Mouse (Mus musculus): Measurements from ENCODE around the gene Blvrb.

The Blvrb gene

DNA sequence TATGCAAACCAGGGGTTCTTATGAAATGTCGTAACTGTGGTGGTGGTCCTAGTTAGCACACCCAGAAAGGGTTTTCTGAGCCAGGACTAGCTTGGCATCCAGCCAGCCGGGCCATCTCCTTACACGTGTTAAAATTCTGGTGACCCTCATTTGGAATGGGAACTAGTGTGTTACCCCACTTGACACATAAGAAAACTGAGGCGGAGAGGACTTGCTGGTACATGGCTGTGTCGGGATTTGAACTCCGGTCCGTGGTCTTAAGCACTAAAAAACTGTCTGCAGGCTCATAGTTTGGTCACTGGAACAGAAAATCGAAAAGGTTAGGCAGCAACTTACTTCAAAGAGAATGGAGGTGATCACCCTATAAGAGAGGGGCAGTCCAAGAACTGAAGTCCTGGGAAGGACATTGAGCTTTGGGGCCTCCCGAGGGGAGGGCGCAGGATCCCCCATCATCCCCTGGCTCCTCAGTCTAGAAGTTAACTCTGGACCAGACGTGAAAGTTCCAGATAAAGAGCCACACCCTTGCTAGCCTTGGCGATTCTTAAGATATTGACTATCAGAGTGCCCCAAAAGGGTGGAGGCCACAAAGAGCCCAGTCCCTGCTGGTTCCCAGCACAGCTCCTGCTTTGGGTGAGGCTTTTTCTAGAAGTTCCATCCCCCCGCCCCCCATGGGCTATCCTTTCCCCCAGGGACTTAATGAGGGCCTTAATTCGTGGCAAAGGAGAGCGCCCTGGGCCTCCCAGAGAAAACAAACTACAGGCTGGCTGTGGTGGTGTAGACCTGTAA lies 836 bp downstream of the Blvrb start:
- DNase-seq (ENCODE audit: low spot score in 2 of 2) = peak in 1 of 2 experiments; percentile 34

DNA sequence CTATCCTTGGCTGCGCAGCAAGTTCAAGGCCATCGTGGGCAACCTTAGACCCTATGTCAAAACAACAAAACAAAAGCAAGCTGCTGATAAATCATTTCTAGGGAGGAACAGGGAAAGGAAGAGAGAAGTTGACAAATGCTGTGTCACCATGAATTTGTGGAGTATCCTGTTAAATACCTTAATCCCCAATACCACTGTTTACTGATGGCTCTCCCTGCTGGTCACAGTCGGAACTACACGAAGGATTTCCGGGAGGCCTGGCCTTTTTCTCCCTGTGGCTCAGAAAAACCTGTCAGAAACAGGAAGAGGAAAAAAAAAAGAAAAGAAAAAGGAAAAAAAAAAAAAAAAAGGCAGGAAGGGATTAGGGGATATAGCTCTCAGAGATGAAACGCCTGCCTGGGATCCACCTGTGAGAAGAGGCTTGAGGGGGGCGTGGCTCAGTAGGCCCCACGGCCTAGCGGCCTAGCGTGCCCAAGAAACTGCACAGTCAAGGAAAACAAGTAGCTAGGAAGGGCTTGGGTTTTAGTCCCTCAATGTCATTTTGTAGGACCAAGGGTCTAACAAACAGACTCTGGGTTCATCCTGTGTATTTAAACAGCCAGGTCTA lies 1.6 kb downstream of the Blvrb start:
- DNase-seq (ENCODE audit: low spot score in 2 of 2) = peak; percentile 55 to 78

DNA sequence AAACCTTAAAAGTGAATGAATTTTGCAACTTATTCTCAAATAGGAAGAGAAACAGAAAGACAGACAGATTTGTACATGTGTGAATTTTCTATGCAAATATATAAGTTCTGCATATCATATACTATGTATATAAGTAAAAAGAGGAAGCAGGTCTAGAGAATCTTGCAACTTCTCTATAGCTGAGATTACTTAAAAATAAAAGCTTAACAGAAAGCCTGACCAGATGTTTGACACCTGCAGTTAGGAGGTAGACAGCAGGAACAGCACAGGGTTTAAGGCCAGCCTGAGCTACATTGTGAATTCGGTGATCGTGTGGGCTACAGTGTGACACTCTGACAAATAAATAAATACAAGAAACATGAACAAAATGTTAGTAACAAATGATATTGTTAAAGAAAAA lies 3.6 kb downstream of the Blvrb start:
- no peak for DNase-seq (ENCODE audit: low spot score in 2 of 2)

DNA sequence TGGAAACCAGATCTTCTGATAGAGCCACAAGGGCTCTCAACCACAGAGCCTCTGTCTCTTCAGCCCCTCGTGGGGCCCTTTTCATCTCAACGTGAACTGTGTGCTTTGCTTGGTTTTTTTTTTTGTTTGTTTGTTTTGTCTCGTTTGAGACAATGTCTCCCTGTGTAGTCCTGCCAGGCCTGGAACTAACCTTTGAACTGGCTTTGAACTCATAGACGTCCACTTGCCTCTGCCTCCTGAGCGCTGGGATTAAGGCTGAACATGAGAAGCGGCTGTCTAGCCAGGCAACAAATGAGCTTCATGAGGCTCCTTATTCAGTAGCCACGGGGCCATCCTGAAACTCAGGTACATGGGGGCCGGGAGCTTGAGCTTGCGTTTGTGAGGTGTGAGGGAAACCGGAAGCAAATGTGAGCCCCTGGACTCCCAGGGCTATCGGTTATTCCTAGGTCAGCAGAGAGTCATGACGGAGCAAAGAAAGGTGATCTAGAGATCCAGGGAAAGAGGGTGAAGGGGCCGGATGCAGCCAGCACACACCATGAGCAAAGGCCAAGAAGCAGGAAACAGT lies 4.5 kb downstream of the Blvrb start:
- DNase-seq (ENCODE audit: low spot score in 2 of 2) = no peak

DNA sequence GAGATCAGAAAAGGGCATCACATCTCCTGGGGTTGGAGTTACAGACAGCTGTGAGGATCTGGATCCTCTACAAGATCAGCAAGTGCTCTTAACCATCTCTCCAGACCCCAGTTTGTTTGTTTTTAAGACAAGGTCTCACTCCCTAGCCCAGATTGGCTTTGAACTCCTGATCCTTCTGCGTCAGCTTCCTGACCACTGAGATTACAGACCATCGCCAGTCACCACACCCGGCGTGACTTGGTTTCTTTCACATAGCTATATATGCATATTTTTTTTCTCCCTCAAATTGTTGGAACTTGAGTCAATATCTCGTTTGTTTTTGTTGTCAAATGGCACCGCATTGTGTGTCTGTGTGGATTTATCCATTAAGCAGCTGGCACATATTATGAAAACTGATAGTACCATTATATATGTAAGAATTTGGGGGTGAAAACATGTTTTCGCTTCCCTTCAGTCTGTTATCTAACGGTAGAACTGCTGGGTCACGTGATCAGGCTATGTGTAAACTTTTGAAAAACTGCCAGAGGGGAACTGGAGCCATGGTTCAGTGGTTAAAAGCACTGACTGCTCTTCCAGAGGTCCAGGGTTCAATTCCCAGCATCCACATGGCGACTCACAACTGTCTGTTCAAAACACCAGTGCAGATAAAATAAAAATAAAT lies 6.8 kb downstream of the Blvrb start:
- no peak for DNase-seq (ENCODE audit: low spot score in 2 of 2)

DNA sequence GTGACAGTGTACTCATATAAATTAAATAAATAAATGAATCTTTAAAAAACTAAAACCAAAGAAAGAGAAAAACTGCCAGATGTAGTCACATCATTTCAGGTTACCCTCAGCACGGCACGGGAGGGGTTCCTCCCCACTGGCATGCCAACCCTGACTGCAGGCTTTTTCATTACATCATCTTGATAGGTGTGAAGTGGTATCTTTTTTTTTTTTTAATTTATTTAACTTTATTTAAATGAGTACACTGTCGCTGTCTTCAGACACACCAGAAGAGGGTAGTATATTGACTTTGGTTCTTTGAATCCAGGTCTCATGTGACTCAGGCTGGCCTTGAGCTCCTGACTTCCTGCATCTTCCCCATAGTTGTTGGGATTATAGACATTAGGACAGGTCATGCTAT lies 7.5 kb downstream of the Blvrb start:
- no peak for DNase-seq (ENCODE audit: low spot score in 2 of 2)

DNA sequence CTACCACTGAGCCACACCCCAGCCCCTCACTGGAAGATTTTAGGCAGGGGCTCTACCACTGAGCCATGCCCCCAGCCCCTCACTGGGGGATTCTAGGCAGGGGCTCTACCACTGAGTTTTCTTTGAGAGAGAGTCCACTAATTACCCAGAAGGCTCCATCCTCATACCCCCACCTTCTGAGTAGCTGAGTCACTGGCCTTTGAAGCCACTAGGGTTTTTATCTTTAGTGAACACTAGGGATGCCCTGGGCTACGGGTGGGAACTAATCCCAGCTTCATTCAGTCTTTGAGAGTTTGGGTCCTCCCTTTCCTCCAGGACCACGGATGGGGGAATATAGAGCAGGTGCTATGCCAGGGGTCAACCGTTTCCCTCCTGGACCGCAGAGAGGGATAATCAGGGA lies 10.8 kb downstream of the Blvrb start:
- no peak for DNase-seq (ENCODE audit: low spot score in 2 of 2)

DNA sequence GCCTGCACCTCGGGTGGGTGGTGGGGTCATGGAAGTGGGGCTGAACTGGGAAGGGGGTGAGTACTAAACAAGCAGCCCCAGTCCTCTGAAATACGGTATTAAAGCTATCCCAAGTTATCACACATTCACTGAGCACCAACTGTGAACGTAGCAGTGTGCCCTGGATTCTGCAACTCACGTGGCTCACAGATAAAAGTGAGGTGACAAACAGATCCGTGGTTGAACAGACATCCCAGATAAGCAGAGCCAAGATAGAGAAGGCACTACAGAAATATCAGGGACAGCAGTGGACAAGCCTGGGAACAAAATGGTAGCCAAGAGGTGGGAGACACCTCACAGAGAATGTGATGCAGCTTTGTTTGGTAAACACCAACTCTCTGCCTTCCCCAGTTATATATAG lies 11.9 kb downstream of the Blvrb start:
- no peak for DNase-seq (ENCODE audit: low spot score in 2 of 2)

DNA sequence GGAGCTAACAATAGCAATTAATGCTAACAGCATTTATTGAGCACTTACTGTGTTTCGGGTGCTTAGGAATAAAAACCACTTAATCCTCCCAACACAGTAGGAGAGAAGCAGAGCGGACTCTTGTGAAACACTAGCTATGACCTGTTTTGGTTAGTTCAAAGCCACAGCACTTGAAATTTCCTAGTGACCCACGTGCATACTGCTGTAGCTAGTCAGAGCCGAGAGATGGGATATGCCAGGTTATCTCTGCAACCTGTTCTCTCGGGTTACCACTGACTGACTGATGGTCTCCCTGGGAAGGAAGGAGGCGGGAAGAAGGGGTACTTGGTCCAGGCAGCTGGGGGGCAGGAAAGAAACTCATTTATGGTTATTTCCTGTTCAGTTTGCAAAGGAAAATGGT lies 12.7 kb downstream of the Blvrb start:
- no peak for DNase-seq (ENCODE audit: low spot score in 2 of 2)

DNA sequence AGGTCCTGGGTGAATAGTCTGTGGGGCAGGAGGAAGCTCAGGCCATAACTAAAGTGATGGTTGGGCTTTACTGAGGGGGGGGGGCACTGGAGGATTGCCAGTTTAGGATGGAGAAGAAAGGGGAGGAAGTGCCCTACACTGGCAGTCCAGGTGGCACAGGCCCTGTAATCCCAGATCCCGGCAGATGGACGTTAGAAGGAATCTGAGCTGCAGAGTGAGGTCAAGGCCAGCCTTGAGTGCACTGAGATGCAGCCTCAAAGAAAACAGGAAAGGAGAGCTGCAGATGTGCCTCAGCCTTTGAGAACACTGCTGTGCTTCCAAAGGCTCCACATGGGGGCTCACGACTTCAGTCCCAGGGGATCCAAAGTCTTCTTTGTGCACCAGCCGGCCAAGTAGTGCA lies 19.9 kb downstream of the Blvrb start:
- no peak for DNase-seq (ENCODE audit: low spot score in 2 of 2)

DNA sequence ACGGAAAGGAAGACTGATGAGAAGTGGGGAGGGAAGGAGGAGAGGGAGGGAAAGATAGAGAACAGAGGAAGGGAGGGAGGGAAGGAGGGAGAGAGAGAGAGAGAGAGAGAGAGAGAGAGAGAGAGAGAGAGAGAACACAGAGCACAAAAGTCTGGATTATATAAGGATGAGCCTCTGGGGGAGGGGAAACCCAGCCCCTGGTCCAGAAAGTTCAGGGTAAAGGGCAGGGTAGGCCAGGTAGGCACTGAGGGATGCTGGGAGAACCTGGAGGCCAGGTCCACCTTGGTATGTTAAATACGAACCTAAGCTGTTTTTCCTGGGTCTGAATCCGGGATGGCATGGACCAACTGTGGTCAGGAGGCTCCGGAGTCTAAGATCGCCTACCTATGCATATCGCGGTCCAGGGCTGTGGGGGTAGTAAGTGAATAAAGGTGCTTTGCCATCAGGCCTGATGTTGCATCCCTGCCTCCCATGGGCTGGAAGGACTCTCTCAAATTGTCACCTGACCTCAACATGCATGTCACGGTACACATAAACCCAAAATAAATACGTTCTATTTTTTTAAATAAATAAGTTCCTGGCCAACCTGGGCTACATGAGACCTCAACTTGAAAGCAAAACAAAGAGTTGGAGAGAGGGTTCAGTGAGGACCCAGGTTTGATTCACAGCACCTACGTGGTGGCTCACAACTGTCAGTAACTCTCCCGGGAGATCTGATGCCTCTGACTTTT lies 23.8 kb downstream of the Blvrb start:
- no peak for DNase-seq (ENCODE audit: low spot score in 2 of 2)

DNA sequence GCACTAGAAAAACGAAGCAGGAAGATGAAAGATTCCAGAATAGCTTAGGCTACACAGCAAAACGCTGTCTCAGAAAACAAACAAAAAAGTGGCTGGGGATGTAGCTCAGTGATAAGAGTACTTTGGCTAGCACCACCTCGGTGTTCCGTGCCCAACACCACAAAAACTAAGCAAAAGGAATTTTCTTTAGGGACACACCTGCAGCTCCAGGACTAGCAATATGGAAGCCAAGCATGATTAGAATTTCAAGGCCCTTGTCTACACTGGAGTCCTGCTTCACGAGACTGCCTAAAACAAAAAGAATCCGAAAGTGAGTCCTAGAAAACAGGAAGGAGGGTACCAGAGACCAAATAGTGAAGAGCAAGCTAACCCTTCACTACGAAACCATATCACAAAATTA lies 24.8 kb downstream of the Blvrb start:
- no peak for DNase-seq (ENCODE audit: low spot score in 2 of 2)

DNA sequence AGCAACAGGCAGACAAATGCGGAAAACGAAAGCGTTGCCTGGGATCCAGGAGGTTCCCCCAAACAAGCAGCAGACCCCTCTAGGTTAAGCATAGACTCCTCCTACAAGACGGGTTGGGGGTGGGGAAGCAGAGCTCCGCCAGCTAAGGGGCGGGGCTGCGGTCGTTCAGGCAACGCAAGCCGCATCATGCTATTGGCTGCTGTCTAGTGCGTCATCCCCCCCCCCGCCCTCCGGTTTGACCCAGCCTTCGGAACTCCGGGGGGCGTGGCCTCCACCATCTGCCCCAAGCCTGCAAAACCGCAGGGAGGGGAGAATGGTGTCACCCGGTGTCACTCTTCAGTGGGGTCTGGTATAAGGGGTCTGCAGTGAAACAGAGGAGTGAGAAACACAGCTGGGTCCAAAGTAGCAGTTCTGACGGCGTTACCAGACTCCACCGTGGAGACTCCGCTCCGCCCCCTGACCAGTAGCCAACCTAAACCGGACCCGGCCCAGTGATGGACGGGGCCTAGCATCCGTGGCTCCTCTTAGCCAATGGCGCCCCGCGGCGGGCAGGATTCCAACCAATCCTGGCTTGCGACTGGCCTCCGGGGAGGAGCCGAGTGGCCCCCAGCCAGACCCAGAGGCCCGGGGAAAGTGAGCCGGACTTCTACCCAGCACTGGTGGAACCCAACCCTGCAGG lies 25.5 kb downstream of the Blvrb start, which contains the start of gene Sertad3:
Gene Sertad3 (plus strand): TSS at position 613 of the 679 bp plus-strand sequence.
- DNase-seq (ENCODE audit: low spot score in 2 of 2) = peak; percentile 97 to 98

DNA sequence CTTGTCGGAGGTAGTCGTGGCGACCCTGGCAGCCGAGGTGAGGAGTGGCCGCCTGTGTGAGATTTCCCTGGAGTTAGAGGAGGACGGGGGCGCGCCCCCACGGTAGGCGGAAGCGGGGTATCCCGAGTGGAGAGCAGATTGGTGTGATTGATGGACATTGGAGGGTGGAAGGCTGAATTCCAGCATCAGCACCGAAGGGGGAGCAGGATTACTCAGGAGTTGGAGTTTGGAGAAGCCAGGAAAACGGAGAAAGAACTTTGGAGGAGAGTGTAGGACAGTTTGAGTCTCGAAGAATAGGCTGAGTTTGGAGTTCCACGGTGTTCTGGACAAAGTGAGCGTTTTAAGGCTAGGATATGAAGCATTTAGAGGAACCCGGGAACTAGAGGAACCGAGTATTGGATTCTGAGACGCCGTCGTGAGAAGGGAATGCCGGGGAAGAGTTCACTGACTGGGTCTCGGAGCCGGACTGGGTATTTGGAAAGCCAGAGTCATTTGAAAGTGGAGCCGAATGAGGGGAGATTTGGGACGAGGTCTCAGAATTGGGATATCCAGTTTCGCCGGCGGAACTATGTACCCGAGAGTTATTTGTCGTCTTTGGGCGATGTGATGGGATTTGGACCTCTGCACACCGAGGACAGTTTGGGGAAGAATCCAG lies 26.2 kb downstream of the Blvrb start:
- no peak for DNase-seq (ENCODE audit: low spot score in 2 of 2)

DNA sequence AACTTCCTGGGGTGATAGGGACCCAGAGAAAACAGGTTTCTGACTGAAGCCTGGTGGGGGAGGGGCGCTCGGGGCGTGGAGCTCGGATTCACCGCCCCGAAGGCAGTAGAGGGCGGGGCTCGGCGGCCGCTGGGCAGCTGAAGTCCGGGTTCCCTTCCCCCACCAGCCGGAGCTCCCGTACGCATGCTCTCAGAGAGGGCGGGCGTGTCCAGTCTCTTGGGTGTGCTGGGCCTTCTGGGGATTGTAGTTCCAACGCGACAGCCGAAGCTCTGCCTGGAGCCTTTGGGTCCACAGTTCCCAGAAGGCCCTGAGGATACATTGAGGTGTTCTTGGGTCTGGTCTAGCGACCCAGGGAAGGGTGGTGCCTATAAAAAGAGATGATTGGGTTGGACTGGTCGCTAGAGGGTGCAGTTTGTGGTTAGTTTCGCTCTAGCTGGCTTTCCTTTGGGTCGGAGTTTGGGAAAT lies 26.7 kb downstream of the Blvrb start:
- DNase-seq (ENCODE audit: low spot score in 2 of 2) = peak; percentile 96

DNA sequence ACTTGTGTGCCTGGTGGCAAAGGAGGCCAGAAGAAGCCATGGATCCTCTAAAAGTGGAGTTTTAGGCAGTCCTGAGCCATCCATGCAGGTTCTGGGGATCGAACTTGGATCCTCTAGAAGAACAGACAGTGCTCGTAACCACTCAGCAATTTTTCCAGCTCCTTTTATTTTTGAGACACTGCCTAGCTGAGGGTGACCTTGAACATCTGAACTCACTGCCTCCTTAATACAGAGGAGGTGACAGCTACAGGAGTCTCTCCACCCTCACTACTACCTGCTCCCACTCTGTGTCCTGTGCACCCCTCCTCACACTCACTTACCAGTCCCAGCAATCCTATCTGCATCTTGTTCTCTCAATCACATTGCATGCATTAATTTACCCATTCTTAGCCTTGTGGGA lies 27.8 kb downstream of the Blvrb start:
- DNase-seq (ENCODE audit: low spot score in 2 of 2) = no peak

DNA sequence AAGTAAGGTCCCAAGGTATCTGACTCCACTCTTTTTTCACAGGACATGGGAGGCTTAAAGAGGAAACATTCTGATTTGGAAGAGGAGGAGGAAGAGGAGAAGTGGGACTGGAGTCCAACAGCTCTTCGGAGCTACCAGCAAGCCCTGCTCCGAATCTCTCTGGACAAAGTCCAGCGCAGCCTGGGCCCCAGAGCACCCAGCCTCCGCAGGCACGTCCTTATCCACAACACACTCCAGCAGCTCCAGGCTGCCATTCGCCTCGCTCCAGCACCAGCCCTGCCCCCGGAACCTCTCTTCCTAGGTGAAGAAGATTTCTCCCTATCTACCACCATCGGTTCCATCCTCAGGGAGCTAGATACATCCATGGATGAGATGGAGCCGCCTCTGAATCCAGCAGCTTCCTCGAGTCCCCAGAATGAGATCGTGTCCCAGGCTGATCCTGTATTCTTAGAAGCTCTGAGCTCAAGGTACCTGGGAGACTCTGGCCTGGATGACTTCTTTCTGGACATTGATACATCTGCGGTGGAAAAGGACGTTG lies 28.4 kb downstream of the Blvrb start:
- DNase-seq (ENCODE audit: low spot score in 2 of 2) = no peak

DNA sequence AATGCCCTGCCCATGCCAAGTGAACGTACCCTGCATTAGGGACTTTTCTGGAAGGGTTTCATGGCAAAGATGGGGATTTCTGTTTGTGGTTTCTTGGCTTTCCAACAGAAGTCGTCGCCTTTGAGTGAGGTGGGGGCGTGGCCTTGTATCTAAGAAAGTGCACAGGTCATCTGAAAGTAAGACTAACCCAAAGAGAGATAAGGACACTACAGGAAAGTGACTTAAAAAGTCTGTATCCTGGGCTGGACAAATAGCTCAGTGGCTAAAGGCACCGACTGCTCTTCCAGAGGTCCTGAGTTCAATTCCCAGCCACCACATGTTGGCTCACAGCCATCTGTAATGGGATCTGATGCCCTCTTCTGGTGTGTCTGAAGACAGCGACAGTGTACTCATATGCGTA lies 30.8 kb downstream of the Blvrb start:
- DNase-seq (ENCODE audit: low spot score in 2 of 2) = no peak

DNA sequence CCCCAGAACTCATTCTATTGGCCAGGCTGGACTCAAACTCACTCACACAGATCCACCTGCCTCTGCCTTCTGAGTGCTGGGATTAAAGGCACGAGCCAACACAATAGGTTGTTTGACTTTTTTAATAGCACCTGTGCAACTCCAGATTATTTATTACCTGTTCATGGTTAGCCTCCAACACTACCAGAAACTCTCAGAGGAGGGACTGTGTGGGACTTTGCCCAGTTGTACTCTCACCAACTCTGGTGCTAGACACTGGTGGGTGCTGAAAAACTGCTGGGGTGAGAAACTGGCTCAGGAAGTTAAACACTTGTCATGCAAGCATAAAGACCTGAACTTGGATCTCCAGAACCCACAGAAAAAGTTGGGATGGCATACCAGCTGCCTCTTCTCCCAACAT lies 32.0 kb downstream of the Blvrb start:
- DNase-seq (ENCODE audit: low spot score in 2 of 2) = no peak

DNA sequence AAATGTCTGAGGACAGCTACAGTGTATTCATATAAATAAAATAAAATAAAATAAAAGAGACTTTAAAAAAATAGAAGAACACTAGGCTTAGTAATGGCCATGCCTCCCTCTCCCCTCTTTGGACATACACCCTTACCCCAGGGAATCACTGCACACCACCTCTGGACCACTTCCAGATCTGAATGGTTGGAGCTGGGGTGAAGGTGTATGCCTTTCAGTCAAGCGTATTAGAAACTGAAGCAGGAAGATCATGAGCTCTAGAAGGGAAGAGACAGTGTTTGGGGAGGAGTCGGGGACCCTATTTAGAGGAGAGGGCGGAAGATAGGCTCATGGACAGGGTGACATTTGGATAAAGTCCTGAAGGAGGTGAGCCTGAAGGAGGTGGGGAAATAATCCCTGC lies 32.7 kb downstream of the Blvrb start:
- DNase-seq (ENCODE audit: low spot score in 2 of 2) = no peak

All from spleen, postnatal 14 days (tissue).